15 mouse cellular contexts compared by ENCODE assay signal in the genomic region with DNA sequence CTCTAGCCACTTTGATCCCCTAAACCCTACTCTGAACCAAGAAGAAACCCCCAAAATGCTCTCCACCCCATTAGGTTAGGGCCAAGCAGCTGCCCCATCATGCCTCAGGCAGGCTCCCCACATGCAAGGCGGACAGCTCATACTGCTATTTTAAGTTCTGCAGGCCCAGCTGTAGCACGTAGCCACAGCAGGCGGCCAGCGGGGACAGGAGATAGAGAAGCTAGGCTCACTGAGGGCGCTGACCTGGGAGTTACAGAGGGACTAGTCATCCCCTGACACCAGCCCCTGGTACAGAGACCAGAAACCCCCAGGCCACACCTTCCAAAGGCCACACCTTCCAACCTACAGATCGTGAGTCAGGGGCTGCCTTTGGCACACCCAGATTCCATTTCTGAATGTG.
DNase-seq lines count a peak whose midpoint lies in the region; ATAC-seq lines count a peak whose summit lies in the region.
"Had no signal": no experiment of that assay in that cellular context is flagged by ENCODE, and none has a peak within 500 bp of the region (broad histone marks: within the 10 kb centered on the region; RNA-seq: fewer than 3 reads in every experiment).

No protein-coding gene starts in this region.

- intact Hi-C loops in heart, postnatal 25 days (cut with DNase I) = no loop called here

- no peaks in the 10 kb centered on the region for H3K27me3 ChIP-seq in heart, embryonic 12.5 days (replicated peaks)
- H3K27me3 ChIP-seq in limb, embryonic 10.5 days (ENCODE audit: low read depth, poor library complexity, severe bottlenecking) = no peaks in the 10 kb centered on the region
- no peaks in the 10 kb centered on the region for H3K27me3 ChIP-seq in forebrain, embryonic 13.5 days

- peak overlapping the region; percentile 93 for H3K27ac ChIP-seq in heart, embryonic 12.5 days (ENCODE audit: poor library complexity, severe bottlenecking)
- H3K27ac ChIP-seq in limb, embryonic 10.5 days = 0 out of 2 replicates have a peak overlapping the region, but pooled peaks have one; percentile 16
- no peak overlapping the region for H3K27ac ChIP-seq in forebrain, embryonic 13.5 days
- H3K27ac ChIP-seq: hindbrain, embryonic 13.5 days had no signal

- H3K9me3 ChIP-seq in heart, embryonic 12.5 days (replicated peaks) = no peaks in the 10 kb centered on the region
- no peaks in the 10 kb centered on the region for H3K9me3 ChIP-seq in limb, embryonic 10.5 days (replicated peaks)
- H3K9me3 ChIP-seq in forebrain, embryonic 13.5 days (replicated peaks) = no peaks in the 10 kb centered on the region
- H3K9me3 ChIP-seq: hindbrain, embryonic 13.5 days; megakaryocyte, embryonic 14.5 days had no signal

- peak; percentile 97 for DNase-seq in heart, adult 11 months
- DNase-seq in heart, postnatal 25 days (ENCODE audit: low spot score) = no peak
- DNase-seq in brain, adult 2 months (ENCODE audit: low read depth, low spot score) = peak; percentile 42
- no peak for DNase-seq in limb, embryonic 10.5 days (ENCODE audit: low spot score)
- no peak for DNase-seq in retina, postnatal 1 day
- no peak for DNase-seq in urinary bladder, adult 18-20 months (ENCODE audit: low spot score in 2 of 2)
- DNase-seq: cerebellum, adult 11-12 months; kidney, adult 2 months had no signal

- no peak overlapping the region for H3K4me2 ChIP-seq in heart, embryonic 12.5 days
- no peak overlapping the region for H3K4me2 ChIP-seq in forebrain, embryonic 13.5 days
- H3K4me2 ChIP-seq: hindbrain, embryonic 13.5 days had no signal

- no peak overlapping the region for H3K4me3 ChIP-seq in heart, embryonic 12.5 days
- no peak overlapping the region for H3K4me3 ChIP-seq in limb, embryonic 10.5 days
- H3K4me3 ChIP-seq in forebrain, embryonic 13.5 days = no peak overlapping the region
- H3K4me3 ChIP-seq: erythroblast, embryonic 14.5 days; hindbrain, embryonic 13.5 days; megakaryocyte, embryonic 14.5 days had no signal

- ATAC-seq in heart, embryonic 12.5 days (ENCODE audit: insufficient number of reproducible peaks, low FRiP score) = peak; percentile 46
- no peak for ATAC-seq in forebrain, embryonic 13.5 days
- ATAC-seq: activated CD4-positive, CD25-positive, alpha-beta regulatory T cell, adult 4 months; lung, postnatal 0 days had no signal

- no peaks in the 10 kb centered on the region for H3K36me3 ChIP-seq in heart, embryonic 12.5 days
- H3K36me3 ChIP-seq in limb, embryonic 10.5 days = no peaks in the 10 kb centered on the region
- H3K36me3 ChIP-seq in forebrain, embryonic 13.5 days (ENCODE audit: poor library complexity, severe bottlenecking) = no peaks in the 10 kb centered on the region
- H3K36me3 ChIP-seq: hindbrain, embryonic 13.5 days had no signal

- H3K4me1 ChIP-seq in heart, embryonic 12.5 days (replicated peaks) = peaks cover 68% of the 10 kb centered on the region
- H3K4me1 ChIP-seq in limb, embryonic 10.5 days = peaks cover 23% of the 10 kb centered on the region
- H3K4me1 ChIP-seq in forebrain, embryonic 13.5 days = 0 out of 2 replicates have a peak, but pooled peaks cover 5% of the 10 kb centered on the region

- WGBS in heart, embryonic 12.5 days = 28% methylated on average over 6 of the region's 6 CpGs
- WGBS in limb, embryonic 10.5 days = 65% methylated on average over 6 of the region's 6 CpGs
- 73% methylated on average over 6 of the region's 6 CpGs for WGBS in forebrain, embryonic 13.5 days

- H3K9ac ChIP-seq in heart, embryonic 12.5 days = 0 out of 2 replicates have a peak overlapping the region, but pooled peaks have one; percentile 37
- no peak overlapping the region for H3K9ac ChIP-seq in forebrain, embryonic 13.5 days
- H3K9ac ChIP-seq: hindbrain, embryonic 13.5 days had no signal

Comparison
In these comparisons a context has a peak if more than half of its experiments do, and no peak if none do; other contexts are left out.
1. DNase-seq: peak in heart, adult 11 months (single experiment) and brain, adult 2 months (single experiment); none in heart, postnatal 25 days (single experiment), limb, embryonic 10.5 days (single experiment), retina, postnatal 1 day (single experiment) and urinary bladder, adult 18-20 months (0 of 2).